Mouse (Mus musculus) heart, postnatal 0 days (tissue): ENCODE results near the gene Fgd3. TPM values are rescaled to one million over a fixed set of nuclear protein-coding genes. Genes with fewer than 3 reads are reported as not detected.
A peak's percentile ranks its signal among the peaks of the same experiment; 100 is the strongest.

Experiments used
- ATAC-seq: fragments of 200-750 bp; cut with Nextera tagmentation; 2 replicates; pipeline ENCODE4 v1.8.0; 2017; ENCODE audit warnings: low read depth, moderate number of reproducible peaks, moderate library complexity; ENCODE audit not compliant: insufficient read depth
- DNase-seq: peaks from one replicate; pipeline ENCODE4 v3.0.0-alpha.2; 2016; ENCODE audit warnings: low spot score
- H3K27ac ChIP-seq: fragments of 300-500 bp; sonication (generic); 2 replicates; pipeline ENCODE4 v1.5.1; 2014; ENCODE audit warnings: low read depth, mild to moderate bottlenecking
- H3K27me3 ChIP-seq: fragments of 300-500 bp; sonication (generic); 2 replicates; pipeline ENCODE4 v1.6.1; 2014; ENCODE audit warnings: low read length, mixed read lengths; ENCODE audit not compliant: control insufficient read depth, insufficient read depth
- H3K36me3 ChIP-seq: fragments of 300-500 bp; sonication (generic); replicated peaks from 2 replicates; pipeline ENCODE4 v1.6.1; 2014; ENCODE audit warnings: low read length, mixed read lengths; ENCODE audit not compliant: control insufficient read depth, insufficient read depth
- H3K4me1 ChIP-seq: fragments of 300-500 bp; sonication (generic); 2 replicates; pipeline ENCODE4 v1.6.1; 2014; ENCODE audit warnings: antibody characterized with exemption; ENCODE audit not compliant: control insufficient read depth, insufficient read depth
- H3K4me2 ChIP-seq: fragments of 300-500 bp; sonication (generic); 2 replicates; pipeline ENCODE4 v1.6.1; 2014; ENCODE audit warnings: low read depth, mild to moderate bottlenecking, low read length, moderate library complexity
- H3K4me3 ChIP-seq: fragments of 300-500 bp; sonication (generic); 2 replicates; pipeline ENCODE4 v1.5.1; 2014; ENCODE audit warnings: low read depth, low read length
- H3K9ac ChIP-seq: fragments of 300-500 bp; sonication (generic); replicated peaks from 2 replicates; pipeline ENCODE4 v1.6.1; 2014; ENCODE audit warnings: low read depth, low read length, mixed read lengths
- H3K9me3 ChIP-seq: fragments of 300-500 bp; sonication (generic); replicated peaks from 2 replicates; pipeline ENCODE4 v1.6.1; 2016; ENCODE audit warnings: low read length; ENCODE audit not compliant: control insufficient read depth
- CTCF ChIP-seq: IDR thresholded peaks from 2 replicates; pipeline ENCODE4 v1.5.1; 2016; ENCODE audit warnings: antibody characterized with exemption, control low read depth, low read depth
- EP300 ChIP-seq: IDR thresholded peaks from 2 replicates; pipeline ENCODE4 v1.6.1; 2016; ENCODE audit warnings: antibody characterized with exemption, low read depth
- whole genome bisulfite sequencing: fragments of 180-500 bp; shearing (Covaris S2); extraction: QIAGEN DNeasy Blood & Tissue Kit; methylation state at CpG from one replicate; pipeline ENCODE4 v1.1.7; 2014; 5-methylcytosine and 5-hydroxymethylcytosine counted together
- polyA plus RNA-seq: library from polyadenylated mRNA; unstranded; fragments of >200 nt; fragmentation: Nextera tagmentation; extraction: Ambion mirVana; gene quantifications from 2 replicates; pipeline ENCODE4 v1.2.1, GENCODE M21; 2015
- total RNA-seq: library from RNA; depleted of rRNA; stranded (reverse); fragments of >200 nt; gene quantifications from 2 replicates; pipeline ENCODE4 v1.2.3, GENCODE M21; 2014; ENCODE audit warnings: low replicate concordance

Fgd3 gene
- total and polyA plus RNA-seq, 2 experiments from 2014 or later: 0.05 to 1.6 TPM

DNA sequence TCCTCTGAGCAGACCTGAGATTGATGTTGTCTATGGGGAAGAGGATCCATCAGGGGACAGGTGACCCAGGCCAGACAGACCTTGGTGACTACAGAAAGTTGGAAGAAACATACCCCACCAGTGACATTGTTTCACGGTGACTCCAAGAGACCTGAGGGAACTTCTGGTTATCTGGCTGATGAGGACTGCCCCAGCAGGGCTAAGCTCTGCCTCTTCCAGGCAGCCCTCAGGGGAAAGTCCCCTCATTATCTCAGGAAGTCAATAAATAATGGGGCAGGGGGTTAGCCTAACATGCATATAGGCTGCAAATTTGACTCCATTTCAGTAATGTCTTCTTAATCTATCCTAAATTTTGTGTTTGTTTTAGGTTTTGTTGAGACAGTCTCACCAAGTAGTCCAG is 10.6 kb downstream of the Fgd3 start:
- Histone ChIP-seq H3K9me3 (no peaks in the 10 kb centered on the region), H3K27ac (no peak overlapping the region), H3K36me3 (no peaks in the 10 kb centered on the region), H3K4me2 (no peak overlapping the region), H3K4me3 (no peak overlapping the region), H3K4me1 (peaks cover 11% of the 10 kb centered on the region; the same call in 1 of the 2 replicates), H3K27me3 (no peaks in the 10 kb centered on the region), H3K9ac (no peak overlapping the region)
- TF ChIP-seq CTCF (no peak), EP300 (no peak)
- no peak for DNase-seq
- ATAC-seq: no peak
- 75% methylated on average over 1 of the region's 1 CpGs for WGBS

DNA sequence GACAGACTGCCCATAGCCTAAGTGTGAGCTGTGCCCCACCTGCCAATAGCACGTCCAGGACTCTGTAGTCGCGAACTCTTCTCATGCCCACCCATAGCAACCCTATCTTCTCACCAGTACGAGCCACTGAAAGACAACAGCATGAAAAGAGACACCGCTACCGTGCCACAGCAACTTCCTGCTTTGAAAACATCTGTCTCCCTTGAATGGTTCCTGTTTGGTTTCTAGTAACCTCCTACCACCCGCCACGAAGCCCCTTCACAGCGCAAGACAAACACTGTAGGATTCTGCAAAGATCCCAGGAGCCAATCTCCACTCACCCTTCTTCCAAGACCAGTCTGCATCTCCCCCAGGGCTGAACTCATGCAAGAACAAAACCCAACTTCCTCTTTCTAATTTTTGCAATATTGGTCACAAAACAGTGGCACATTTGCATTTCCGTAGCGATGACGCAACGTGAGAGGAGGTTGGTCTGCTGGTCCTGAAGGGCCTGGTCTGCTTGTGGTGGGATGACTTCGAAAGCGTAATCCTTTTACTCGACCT is 11.2 kb downstream of the Fgd3 start:
- Histone ChIP-seq H3K9ac (no peak overlapping the region; the same call in 1 of the 2 replicates), H3K4me3 (peak overlapping the region; percentile 24; the same call in 1 of the 2 replicates), H3K27me3 (no peaks in the 10 kb centered on the region), H3K36me3 (no peaks in the 10 kb centered on the region), H3K27ac (peak overlapping the region; percentile 79; the same call in 1 of the 2 replicates), H3K4me2 (peak overlapping the region; percentile 15; the same call in 1 of the 2 replicates), H3K9me3 (no peaks in the 10 kb centered on the region), H3K4me1 (peaks cover 11% of the 10 kb centered on the region; the same call in 1 of the 2 replicates)
- DNase-seq (no peak), ATAC-seq (no peak)
- WGBS: 76% methylated on average over 16 of the region's 16 CpGs
- TF ChIP-seq CTCF: no peak
- no peak for TF ChIP-seq EP300

DNA sequence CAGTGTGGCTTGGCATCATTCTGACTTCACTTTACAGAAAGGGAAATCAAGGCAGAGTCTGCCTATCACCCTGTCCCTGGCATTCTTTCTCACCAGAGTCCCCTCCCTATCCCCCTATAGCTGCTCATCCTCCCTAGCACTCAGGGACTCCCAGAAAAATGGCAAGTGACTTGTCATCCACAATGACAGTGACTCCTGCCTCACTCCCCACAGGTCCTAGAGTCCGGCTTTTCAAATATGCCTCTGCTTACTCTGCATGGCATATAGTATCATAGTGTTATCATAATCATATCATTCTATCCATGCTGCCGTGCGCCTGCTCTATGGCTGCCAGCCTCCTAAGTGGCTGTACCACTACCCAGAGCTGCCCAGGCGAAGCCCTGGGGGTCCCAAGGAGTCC is 11.9 kb downstream of the Fgd3 start:
- peaks cover 11% of the 10 kb centered on the region; the same call in 1 of the 2 replicates for H3K4me1 ChIP-seq
- H3K36me3 ChIP-seq: no peaks in the 10 kb centered on the region
- peak overlapping the region; percentile 44; the same call in 1 of the 2 replicates for H3K4me2 ChIP-seq
- ATAC-seq (no peak), DNase-seq (no peak)
- H3K9ac ChIP-seq: no peak overlapping the region
- TF ChIP-seq CTCF: no peak
- TF ChIP-seq EP300: no peak
- 84% methylated on average over 4 of the region's 4 CpGs for WGBS
- no peaks in the 10 kb centered on the region for H3K9me3 ChIP-seq
- H3K27me3 ChIP-seq: no peaks in the 10 kb centered on the region
- H3K27ac ChIP-seq: peak overlapping the region; percentile 79; the same call in 1 of the 2 replicates
- peak overlapping the region; percentile 24; the same call in 1 of the 2 replicates for H3K4me3 ChIP-seq

- peaks cover 11% of the 10 kb centered on the region; the same call in 1 of the 2 replicates for H3K4me1 ChIP-seq
- H3K9ac ChIP-seq: peak overlapping the region; percentile 17; the same call in 1 of the 2 replicates
- 3% methylated on average over 10 of the region's 10 CpGs for WGBS
- no peaks in the 10 kb centered on the region for H3K36me3 ChIP-seq
- peak overlapping the region; percentile 29 for H3K4me3 ChIP-seq
- peak; percentile 30 for DNase-seq
- H3K27ac ChIP-seq: peak overlapping the region; percentile 79
- peak overlapping the region; percentile 44 for H3K4me2 ChIP-seq
- TF ChIP-seq EP300 (no peak), CTCF (no peak)
- peak; percentile 81 for ATAC-seq
- H3K9me3 ChIP-seq: no peaks in the 10 kb centered on the region
- no peaks in the 10 kb centered on the region for H3K27me3 ChIP-seq
Measured at GRCm38 (mm10) chr13:49307311-49307969, 12.7 kb downstream of the Fgd3 start.

- Histone ChIP-seq H3K4me3 (no peak overlapping the region), H3K9me3 (no peaks in the 10 kb centered on the region), H3K27ac (peak overlapping the region; percentile 79), H3K9ac (peak overlapping the region; percentile 17; the same call in 1 of the 2 replicates), H3K4me2 (peak overlapping the region; percentile 44), H3K4me1 (peaks cover 11% of the 10 kb centered on the region; the same call in 1 of the 2 replicates), H3K36me3 (no peaks in the 10 kb centered on the region), H3K27me3 (no peaks in the 10 kb centered on the region)
- WGBS: 26% methylated on average over 7 of the region's 7 CpGs
- DNase-seq (no peak), ATAC-seq (peak; percentile 31)
- TF ChIP-seq EP300: no peak
Measured at GRCm38 (mm10) chr13:49306771-49307310, 13.3 kb downstream of the Fgd3 start.
